Mouse (Mus musculus) left cerebral cortex, adult 2 months (tissue): ENCODE results near the gene 6330409D20Rik. TPM values are rescaled to one million over a fixed set of nuclear protein-coding genes. Genes with fewer than 3 reads are reported as not detected.
A peak's percentile ranks its signal among the peaks of the same experiment; 100 is the strongest.

Source experiments
- DNase-seq, 2 experiments: peaks; one replicate each; pipeline ENCODE4 v3.0.0; 2021 to 2022; ENCODE audit warnings: low spot score in 2 of 2, mixed read lengths in 1 of 2; ENCODE audit errors: extremely low spot score in 1 of 2
- H3K27ac ChIP-seq: fragments of 200-600 bp; 2 replicates; pipeline ENCODE4 v1.8.1; 2022
- H3K4me3 ChIP-seq: fragments of 200-600 bp; 2 replicates; pipeline ENCODE4 v1.8.1; 2022
- CTCF ChIP-seq: fragments of 200-600 bp; IDR thresholded peaks from 2 replicates; pipeline ENCODE4 v1.8.1; 2022; ENCODE audit warnings: antibody characterized with exemption, mild to moderate bottlenecking, moderate library complexity
- intact Hi-C: fragments of 180-260 bp; cut with DNase I; formaldehyde crosslinking; loops from one replicate; pipeline ENCODE4 v1.15.1; 2025
- microRNA-seq, 2 experiments: library from miRNA; unstranded; fragments of <30 nt; microRNA quantifications; one replicate each; pipeline ENCODE4 v1.2.0; 2021
- total RNA-seq, 2 experiments: library from RNA; stranded (reverse); gene quantifications; 2 replicates each; pipeline ENCODE4 v1.2.3; 2021

Gene 6330409D20Rik
- total RNA-seq, 2 experiments from 2014 or later: 1.6 to 2.2 TPM

DNA sequence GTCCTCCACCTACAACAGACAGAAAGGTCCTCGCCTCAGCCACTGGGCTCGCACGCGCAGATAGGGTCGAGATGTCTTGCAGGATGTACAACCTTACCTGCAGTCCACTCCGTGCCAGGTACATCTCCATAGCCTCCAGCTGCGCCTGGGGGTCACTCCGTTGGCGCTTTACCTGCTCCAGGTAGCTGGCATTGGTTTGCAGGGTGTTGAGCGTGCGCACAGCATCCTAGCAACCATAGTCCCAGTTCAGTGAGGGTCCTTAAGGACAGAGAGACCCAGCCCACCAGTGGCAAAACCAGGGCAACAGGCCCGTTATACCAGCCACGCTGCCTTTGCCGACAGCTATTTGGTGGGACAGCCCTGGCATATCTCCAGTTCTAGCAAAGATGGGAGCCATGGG, 48.3 kb downstream of the 6330409D20Rik start:
- Histone ChIP-seq H3K27ac (no peak overlapping the region), H3K4me3 (no peak overlapping the region)
- no peak for DNase-seq
- TF ChIP-seq CTCF: no peak
- intact Hi-C loops: loop anchor here (5.0 kb wide), 1 partner anchor 110 kb away; no protein-coding TSS in a partner anchor

DNA sequence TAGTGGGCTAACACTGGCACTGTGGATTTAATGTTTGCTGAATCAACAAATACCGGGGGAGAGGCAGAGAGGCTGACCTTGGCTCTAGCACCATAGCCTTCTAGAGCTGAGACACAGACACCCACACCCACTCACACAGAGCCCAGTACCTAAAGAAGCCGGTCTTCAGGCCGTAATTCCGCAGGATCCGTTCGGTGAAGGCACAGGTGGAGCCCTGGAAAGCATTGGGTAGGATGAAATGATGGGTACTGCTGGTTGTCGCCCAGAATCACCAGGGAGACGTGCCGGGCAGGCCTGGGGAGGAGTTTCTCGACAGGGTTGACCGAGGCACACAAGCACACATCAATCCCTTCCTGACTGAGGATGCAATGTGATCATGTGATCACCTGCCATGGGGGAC, 49.8 kb downstream of the 6330409D20Rik start:
- TF ChIP-seq CTCF: no peak
- no peak for DNase-seq
- H3K4me3 ChIP-seq: no peak overlapping the region
- H3K27ac ChIP-seq: no peak overlapping the region
- intact Hi-C loops: loop anchor here (5.0 kb wide), 1 partner anchor 109 kb away; no protein-coding TSS in a partner anchor

DNA sequence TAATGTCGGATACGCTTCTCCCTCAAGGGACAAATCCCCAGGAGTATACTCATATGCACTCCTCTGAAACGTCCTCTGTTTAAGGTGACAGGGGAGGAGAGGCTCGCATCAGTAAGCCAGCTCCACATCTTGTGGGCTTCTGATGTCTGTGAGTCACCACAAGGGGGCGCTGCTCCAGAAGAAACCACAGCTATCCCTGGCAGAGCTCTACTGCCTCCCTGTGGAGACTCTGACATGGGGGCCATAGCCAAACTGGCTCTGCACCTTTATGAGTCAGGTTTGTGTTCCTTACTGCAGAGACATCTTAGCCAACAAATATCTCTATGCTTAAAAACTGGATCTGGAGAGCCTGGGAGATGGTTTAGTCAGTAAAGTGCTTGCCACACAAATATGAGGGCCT, 51.4 kb downstream of the 6330409D20Rik start:
- peak; percentile 87 to 89 for DNase-seq
- no peak; the same call in none of the 2 replicates for TF ChIP-seq CTCF
- H3K4me3 ChIP-seq: no peak overlapping the region
- H3K27ac ChIP-seq: no peak overlapping the region
- intact Hi-C loops: loop anchor here (1.0 kb wide), 1 partner anchor 57 kb away; no protein-coding TSS in a partner anchor

- no peak for TF ChIP-seq CTCF
- Histone ChIP-seq H3K4me3 (no peak overlapping the region), H3K27ac (no peak overlapping the region)
- DNase-seq: no peak
- intact Hi-C loops: no loop called here
Observed at GRCm38 (mm10) chr2:32687562-32687961, 53.3 kb downstream of the 6330409D20Rik start.

DNA sequence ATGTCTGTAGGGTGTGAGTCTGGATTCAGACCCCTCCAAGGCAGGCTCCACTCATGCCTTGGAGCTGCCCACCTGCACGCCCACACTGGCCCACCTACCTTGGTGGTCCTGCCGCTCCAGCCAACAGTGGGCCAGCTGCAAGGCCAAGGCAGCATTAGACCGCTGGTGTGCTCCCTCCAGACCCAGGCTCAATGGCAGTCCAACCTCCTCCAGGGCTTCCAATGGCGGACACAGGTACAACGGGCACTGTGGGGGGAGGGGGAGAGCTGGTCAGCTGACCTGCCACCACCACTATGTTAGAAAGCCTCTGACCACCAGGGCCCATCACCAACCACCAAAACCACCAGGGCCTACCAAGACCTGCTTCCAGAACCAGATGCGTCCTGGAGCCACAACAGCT, 54.2 kb downstream of the 6330409D20Rik start:
- H3K27ac ChIP-seq: no peak overlapping the region
- TF ChIP-seq CTCF: no peak
- intact Hi-C loops: no loop called here
- no peak for DNase-seq
- H3K4me3 ChIP-seq: no peak overlapping the region

GRCm38 (mm10) chr2:32685807-32686206, 55.0 kb downstream of the 6330409D20Rik start:
- no peak for TF ChIP-seq CTCF
- intact Hi-C loops: no loop called here
- H3K27ac ChIP-seq: no peak overlapping the region
- no peak overlapping the region for H3K4me3 ChIP-seq
- no peak for DNase-seq

DNA sequence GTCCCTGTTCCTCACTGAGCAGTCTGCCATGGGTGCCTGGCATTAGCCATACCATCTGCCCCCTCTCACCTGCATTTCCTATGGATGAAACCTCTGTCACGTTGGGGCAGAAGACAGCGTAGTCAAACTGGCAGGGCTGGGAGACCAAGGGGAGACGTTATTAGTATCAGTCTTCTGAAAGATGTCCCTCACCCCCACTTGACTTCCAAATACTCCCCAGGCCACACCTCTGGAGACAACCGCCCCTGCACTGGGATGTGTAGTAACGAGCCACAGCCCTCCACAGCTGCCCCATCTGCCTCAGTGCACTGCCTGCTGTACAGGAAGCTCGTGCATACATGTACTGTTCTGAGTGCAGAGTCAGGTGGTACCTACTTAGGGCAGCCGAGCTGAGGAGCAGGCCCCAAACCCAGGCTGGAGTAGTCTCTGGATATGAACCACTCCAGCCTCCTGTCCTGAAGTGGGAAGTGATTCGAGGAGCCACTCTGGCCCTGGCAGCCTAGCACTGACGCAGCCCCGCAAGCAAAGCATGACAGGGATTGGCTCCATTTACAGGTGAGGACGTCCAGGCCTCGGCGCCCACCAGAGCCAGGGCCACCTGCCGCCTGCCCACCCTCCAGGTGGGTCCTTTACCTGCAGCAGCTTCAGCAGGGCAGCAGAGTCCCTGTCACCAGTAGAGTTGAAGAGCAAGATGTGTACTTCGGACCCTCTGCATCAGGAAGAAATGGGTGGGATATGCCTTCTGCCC, 56.0 kb downstream of the 6330409D20Rik start:
- intact Hi-C loops: no loop called here
- TF ChIP-seq CTCF: no peak
- Histone ChIP-seq H3K27ac (no peak overlapping the region), H3K4me3 (no peak overlapping the region)
- DNase-seq: no peak

GRCm38 (mm10) chr2:32683701-32684100, 57.1 kb downstream of the 6330409D20Rik start:
- intact Hi-C loops: no loop called here
- no peak for DNase-seq
- TF ChIP-seq CTCF: no peak
- Histone ChIP-seq H3K27ac (no peak overlapping the region), H3K4me3 (no peak overlapping the region)

DNA sequence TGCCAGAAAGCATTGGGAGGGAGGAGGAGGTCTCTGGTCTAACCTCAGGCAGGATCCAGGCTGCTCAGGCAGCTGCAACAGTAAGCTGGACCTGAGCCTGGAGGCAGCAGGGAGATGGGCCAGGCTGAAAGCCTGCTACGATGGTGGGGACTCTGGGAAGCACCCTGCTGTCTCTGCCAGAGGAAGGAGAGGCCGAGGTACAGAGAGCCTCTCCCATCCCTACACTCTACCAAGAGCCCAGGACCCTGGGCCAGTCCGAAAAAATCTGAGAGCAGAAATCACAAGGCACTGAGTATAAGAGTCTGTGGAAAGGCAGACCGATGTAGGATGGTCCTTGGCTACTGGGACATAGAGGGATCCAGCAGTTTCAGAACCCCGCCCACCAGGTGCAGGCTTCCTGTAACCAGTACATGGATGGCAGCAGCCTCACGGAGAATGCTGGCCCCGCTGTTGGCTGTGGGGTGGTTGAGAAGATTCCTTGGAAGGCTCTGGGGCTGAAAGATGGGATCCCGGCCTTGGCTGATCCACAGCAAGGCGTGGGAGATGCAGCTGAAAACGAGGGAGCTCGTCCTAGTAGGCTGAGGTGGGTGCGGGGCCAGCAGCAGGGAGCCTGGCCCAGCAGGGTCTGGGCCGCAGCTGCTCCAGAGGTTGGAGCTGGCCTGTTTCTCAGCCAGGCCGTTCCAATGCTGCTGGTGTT, 57.9 kb downstream of the 6330409D20Rik start:
- intact Hi-C loops: no loop called here
- TF ChIP-seq CTCF: no peak
- H3K4me3 ChIP-seq: no peak overlapping the region
- no peak overlapping the region for H3K27ac ChIP-seq
- DNase-seq: no peak

Small RNA genes within 50 kb of the gene (microRNA-seq; reads per million reads assigned to microRNA genes)
- gene Mir2861 (0 reads per million in 2 experiments), gene Mir3960 (0 reads per million in 2 experiments), gene Mir8093 (0 to 0.24 reads per million in 2 experiments)

Other genes with a start within 250 kb of the 6330409D20Rik start
- gene Fam102a, start 205.7 kb downstream of the 6330409D20Rik start, total RNA-seq: 10 to 100 TPM; 61.1 to 64.8 TPM
- 10 to 100 TPM; 79.4 to 82.6 TPM for gene Dpm2, start 170.2 kb downstream of the 6330409D20Rik start, total RNA-seq
- gene Pip5kl1, start 166.2 kb downstream of the 6330409D20Rik start, total RNA-seq: 10 to 100 TPM; 10.1 to 14.1 TPM
- 1 to 10 TPM in 1 of 2 experiments, under 1 TPM in 1; 0.75 to 1.1 TPM for gene 9430097D07Rik, start 165.3 kb downstream of the 6330409D20Rik start, total RNA-seq
- gene St6galnac4, start 153.9 kb downstream of the 6330409D20Rik start, total RNA-seq: 10 to 100 TPM; 37.2 to 38.0 TPM
- gene St6galnac6, start 141.3 kb downstream of the 6330409D20Rik start, total RNA-seq: 100 to 1,000 TPM; 122 to 133 TPM
- gene Ak1, start 119.3 kb downstream of the 6330409D20Rik start, total RNA-seq: 100 to 1,000 TPM; 140 to 153 TPM
- gene Eng, start 94.4 kb downstream of the 6330409D20Rik start, total RNA-seq: 10 to 100 TPM; 22.2 to 23.0 TPM
- gene Fpgs, start 36.9 kb downstream of the 6330409D20Rik start, total RNA-seq: 10 to 100 TPM in 1 of 2 experiments, 1 to 10 TPM in 1; 9.4 to 10.5 TPM
- gene Cdk9, start 27.9 kb downstream of the 6330409D20Rik start, total RNA-seq: 100 to 1,000 TPM; 129 to 134 TPM
- gene Sh2d3c, start 20.0 kb downstream of the 6330409D20Rik start, total RNA-seq: 10 to 100 TPM; 31.1 to 42.5 TPM
- gene Tor2a, start 16.2 kb upstream of the 6330409D20Rik start, total RNA-seq: 10 to 100 TPM; 30.4 to 30.7 TPM
- gene Ttc16, start 34.6 kb upstream of the 6330409D20Rik start, total RNA-seq: under 1 TPM; 0.40 to 0.52 TPM
- 1 to 10 TPM; 7.9 to 9.3 TPM for gene Ptrh1, start 34.8 kb upstream of the 6330409D20Rik start, total RNA-seq
- gene Cfap157, start 43.4 kb upstream of the 6330409D20Rik start, total RNA-seq: under 1 TPM; 0.20 to 0.61 TPM
- 100 to 1,000 TPM; 947 to 984 TPM for gene Stxbp1, start 106.2 kb upstream of the 6330409D20Rik start, total RNA-seq
- gene Fam129b, start 135.1 kb upstream of the 6330409D20Rik start, total RNA-seq: 10 to 100 TPM; 24.4 to 31.4 TPM
- gene Rpl12, start 220.5 kb upstream of the 6330409D20Rik start, total RNA-seq: 100 to 1,000 TPM; 110 to 129 TPM
- 10 to 100 TPM; 37.6 to 38.2 TPM for gene Lrsam1, start 220.6 kb upstream of the 6330409D20Rik start, total RNA-seq
- gene Slc2a8, start 241.1 kb upstream of the 6330409D20Rik start, total RNA-seq: 10 to 100 TPM; 23.9 to 26.7 TPM